Mouse (Mus musculus): ENCODE results near the gene Mgarp.

DNA sequence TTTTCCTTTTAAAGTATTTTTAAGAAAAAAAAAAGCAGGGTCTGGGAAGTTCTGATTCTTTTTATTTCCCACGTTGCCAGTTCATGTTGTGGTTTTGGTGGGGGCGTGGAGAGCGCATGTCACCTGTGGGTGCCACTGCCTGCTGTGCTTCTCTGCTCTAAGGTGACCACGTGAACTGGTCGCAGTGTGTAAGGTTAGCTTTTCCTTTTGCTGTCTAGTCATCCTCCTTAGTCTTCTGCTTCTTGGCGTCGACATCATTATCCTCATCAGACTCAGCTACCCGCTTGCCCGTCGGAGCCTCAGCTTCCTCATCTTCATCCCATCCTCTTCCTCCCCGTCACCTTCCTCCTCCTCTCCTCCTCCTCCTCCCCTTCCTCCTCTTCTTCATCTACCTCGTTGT lies 6.1 kb upstream of the Mgarp start:
- TF ChIP-seq CTCF (IDR thresholded peaks at IDR 0.05 in 2 of 3, conservative IDR thresholded peaks at IDR 0.05 in 1 of 3; ENCODE audit: control insufficient read depth in 1 of 3, insufficient read depth in 1 of 3, low read depth in 2 of 3, low read length in 3 of 3, poor library complexity in 1 of 3, severe bottlenecking in 1 of 3) (no peak), KAT2A (conservative IDR thresholded peaks at IDR 0.05; ENCODE audit: low read depth, low read length) (no peak), JUND (IDR thresholded peaks at IDR 0.05; ENCODE audit: low read depth, low read length) (no peak), ZC3H11A (IDR thresholded peaks at IDR 0.05; ENCODE audit: low read depth, low read length) (no peak), GATA1 (IDR thresholded peaks at IDR 0.05; ENCODE audit: low read depth, low read length) (no peak), ZMIZ1 (IDR thresholded peaks at IDR 0.05; ENCODE audit: low read depth, low read length) (no peak)

Measured in MEL (cell line).